Mouse (Mus musculus): ENCODE measurements around the gene Fez2. TPM values are rescaled to one million over a fixed set of nuclear protein-coding genes. Genes with fewer than 3 reads are reported as not detected.

Gene Fez2
- polyA plus RNA-seq, 1 experiment = 7.2 TPM

GRCm38 (mm10) chr17:78430374-78430773 lies 12.4 kb upstream of the Fez2 start:
- no peak for TF ChIP-seq GATA1 (IDR thresholded peaks at IDR 0.05; ENCODE audit: low read length)

GRCm38 (mm10) chr17:78429051-78429450 lies 11.1 kb upstream of the Fez2 start:
- no peak for TF ChIP-seq GATA1 (IDR thresholded peaks at IDR 0.05; ENCODE audit: low read length)

DNA sequence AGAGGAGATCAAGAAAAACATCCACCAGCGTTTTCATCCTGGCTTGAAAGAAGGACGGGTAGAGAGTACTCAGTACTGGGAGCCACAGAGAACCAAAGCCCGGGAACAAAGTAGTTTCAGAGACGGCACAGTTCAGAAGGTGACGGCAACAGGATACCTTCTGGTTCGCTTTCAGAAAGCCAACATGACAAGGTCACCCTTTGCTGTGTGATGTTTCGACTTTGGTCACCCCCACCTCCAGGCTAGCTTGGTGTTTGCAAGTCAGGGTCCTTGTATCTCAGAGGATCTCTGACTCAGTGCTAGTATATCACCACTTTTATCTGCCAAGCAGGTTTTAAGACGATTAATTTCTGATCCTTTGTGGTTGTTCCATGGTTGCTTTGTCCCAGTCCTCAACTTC lies 7.1 kb upstream of the Fez2 start:
- no peak for TF ChIP-seq GATA1 (IDR thresholded peaks at IDR 0.05; ENCODE audit: low read length)

DNA sequence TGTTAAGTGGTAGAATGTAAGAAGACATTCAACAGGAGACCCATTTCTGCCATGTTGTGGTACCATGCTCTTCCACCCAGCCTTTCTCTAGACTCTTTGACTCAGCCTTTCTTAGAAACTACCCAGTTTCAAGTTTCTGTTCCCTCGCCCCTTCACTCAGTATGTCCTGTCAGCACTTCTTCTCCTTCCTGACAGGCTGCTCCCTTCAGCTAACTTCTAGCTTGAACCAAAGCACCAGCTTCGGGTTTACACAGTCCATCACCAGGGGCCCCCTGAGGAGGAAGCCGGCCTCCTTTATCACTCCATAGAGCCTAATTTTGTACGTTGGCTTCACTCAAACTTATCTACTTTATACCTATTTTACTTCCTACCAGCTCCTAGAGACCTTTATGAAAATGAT lies 1.3 kb upstream of the Fez2 start:
- TF ChIP-seq GATA1 (IDR thresholded peaks at IDR 0.05; ENCODE audit: low read length) = no peak

DNA sequence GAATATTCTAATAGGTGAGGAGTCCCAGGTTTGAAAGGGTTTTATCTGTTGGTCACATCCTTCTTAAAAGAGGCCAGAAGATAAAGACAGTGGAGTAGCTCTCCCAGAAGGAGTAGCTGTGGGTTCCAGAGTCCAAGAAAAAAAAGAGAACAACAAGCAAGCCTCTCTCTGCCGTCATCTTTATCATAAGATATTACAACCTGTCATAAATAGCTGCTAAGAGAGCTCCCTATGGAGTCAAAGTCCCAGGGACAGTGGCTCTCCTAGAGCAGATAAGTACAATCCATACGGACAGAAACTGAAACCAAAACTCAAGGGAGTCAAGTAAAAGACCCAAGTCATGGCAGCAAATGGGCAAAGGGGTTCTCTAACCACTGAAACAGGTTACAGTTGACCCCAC lies 2.7 kb downstream of the Fez2 start:
- no peak for TF ChIP-seq GATA1 (IDR thresholded peaks at IDR 0.05; ENCODE audit: low read length)

- no peak for TF ChIP-seq GATA1 (IDR thresholded peaks at IDR 0.05; ENCODE audit: low read length)
These were observed 8.1 kb downstream of the Fez2 start for GRCm38 (mm10) chr17:78409900-78410299.

DNA sequence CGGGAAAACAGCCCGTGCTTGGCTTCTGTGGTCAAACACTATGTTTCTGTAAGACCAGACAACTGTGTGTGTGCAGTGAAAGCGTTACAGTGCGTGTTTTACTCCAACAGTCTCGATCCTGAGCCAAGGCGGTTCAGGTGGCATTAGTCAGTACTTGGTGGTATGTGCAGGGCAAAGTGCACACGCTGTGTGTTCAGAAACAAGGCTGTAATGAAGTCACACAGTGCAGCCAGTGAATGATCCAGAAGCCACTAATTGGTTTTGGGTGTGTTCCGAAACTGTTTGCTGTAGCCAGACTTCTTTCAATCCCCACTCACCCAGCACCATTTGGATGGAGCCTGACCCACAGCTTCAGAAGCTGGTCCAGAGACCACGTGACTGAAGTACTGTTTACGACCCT lies 9.6 kb downstream of the Fez2 start:
- TF ChIP-seq GATA1 (IDR thresholded peaks at IDR 0.05; ENCODE audit: low read length) = no peak

- TF ChIP-seq GATA1 (IDR thresholded peaks at IDR 0.05; ENCODE audit: low read length) = no peak
These were observed 10.4 kb downstream of the Fez2 start for GRCm38 (mm10) chr17:78407581-78407980.

- TF ChIP-seq GATA1 (IDR thresholded peaks at IDR 0.05; ENCODE audit: low read length) = no peak
These were observed 11.1 kb downstream of the Fez2 start for GRCm38 (mm10) chr17:78406854-78407253.

GRCm38 (mm10) chr17:78405336-78405735 lies 12.6 kb downstream of the Fez2 start:
- TF ChIP-seq GATA1 (IDR thresholded peaks at IDR 0.05; ENCODE audit: low read length) = no peak

DNA sequence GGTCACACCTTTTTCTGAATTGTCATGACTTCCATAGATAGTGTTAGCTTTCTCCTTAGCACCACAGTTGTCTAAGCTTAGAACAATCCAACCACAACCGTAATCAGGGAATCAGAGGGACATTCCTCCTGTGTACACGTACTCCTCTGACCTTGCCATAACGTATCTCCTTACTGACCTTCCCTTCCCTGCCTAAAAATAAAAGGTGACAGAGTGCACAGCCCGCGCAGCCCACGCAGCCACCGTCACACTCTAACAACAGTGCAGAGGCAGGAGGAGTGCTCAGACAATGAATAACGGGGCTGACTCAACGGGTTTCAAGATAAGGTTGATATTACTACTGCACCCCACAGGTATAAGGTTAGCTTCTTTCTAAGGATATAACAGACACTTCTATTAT lies 14.1 kb downstream of the Fez2 start:
- TF ChIP-seq GATA1 (IDR thresholded peaks at IDR 0.05; ENCODE audit: low read length) = no peak

DNA sequence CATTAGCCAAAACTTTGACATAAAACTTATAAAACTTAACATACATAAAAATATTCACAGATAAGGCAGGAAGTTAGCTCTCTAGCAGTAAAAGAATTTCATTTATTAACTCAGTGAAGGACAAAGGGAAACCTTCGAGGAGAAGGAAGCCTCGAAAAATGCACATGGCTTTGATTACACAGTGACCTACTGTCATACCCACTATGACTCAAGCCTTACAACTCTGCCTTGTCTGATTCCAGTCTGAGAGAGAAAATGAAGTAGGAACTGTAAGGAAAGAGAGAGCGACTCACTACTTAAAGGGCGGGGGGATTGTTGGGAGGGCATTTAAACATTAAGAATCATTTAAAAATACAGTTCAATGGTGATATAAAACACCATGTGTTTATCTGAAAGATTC lies 14.7 kb downstream of the Fez2 start:
- TF ChIP-seq GATA1 (IDR thresholded peaks at IDR 0.05; ENCODE audit: low read length) = no peak

- no peak for TF ChIP-seq GATA1 (IDR thresholded peaks at IDR 0.05; ENCODE audit: low read length)
These were observed 15.8 kb downstream of the Fez2 start for GRCm38 (mm10) chr17:78402174-78402573.

DNA sequence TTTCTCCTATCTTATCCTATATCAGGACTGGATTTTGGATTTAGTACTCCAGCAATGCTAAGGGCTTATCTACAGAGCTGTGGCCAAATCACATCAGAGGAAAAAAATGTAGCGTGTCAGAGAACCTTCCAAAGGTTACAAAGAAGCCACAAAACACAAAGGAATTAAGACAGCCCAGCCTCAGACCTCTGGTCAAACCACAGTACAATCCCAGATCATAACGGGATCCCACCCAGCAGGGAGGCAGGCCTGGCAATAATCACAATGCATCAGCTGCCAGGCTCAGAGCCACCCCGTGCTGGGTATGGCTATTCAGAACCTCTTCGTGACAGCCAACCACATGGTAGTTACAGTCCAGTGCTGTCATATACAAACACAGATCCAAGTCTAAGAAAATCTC lies 16.2 kb downstream of the Fez2 start:
- no peak for TF ChIP-seq GATA1 (IDR thresholded peaks at IDR 0.05; ENCODE audit: low read length)

DNA sequence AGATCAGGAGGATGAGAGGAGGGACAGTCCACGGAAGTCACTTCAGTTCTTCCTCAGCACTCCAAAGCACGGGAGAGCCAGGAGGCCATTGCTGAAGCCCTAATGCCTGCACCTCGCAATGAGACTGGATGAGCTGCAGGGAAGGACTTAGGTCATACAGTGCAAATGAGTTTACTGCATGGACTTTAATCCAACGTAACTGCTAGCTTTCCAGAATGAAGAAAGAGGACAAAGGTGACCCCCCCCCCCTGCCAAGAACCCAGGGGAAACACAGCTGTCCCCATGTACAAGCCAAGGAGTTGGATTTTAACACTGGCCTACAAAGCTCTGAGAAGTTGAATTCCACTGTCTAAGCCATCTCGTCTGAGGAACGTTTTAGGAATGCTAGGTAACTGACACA lies 16.6 kb downstream of the Fez2 start:
- TF ChIP-seq GATA1 (IDR thresholded peaks at IDR 0.05; ENCODE audit: low read length) = no peak

DNA sequence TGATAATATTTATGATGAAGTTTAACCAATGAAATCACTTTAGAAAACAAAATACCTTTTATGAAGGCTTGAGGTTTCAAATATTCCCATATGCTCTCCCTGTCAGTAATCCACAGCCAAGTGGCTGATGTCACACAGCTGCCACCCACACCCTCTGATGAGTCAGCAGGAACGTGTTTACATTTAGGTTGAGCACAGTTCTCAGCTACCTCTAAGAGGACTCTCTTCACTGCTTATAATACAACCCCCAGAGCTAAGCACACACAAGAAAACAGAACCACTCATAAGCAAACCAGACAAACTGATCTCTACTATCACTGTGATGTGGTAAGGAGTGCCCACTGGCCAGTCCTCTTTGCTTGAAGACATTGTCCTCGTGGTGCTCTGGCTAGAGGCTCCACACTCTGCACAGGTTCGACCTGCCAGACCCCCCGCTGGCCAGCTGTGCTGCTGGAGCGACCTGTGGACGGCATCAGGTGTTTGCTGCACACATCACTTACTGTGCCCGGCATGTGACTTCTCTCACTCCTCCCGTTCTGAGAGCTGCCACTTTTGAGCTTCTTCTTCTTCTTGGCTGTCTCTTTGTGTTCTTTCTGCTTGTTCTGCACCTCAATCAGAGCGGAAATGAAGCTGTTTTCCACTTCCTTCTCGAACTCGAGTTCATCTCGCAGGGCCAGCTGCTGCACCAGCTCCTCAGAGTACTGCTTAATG lies 17.7 kb downstream of the Fez2 start:
- TF ChIP-seq GATA1 (IDR thresholded peaks at IDR 0.05; ENCODE audit: low read length) = no peak

DNA sequence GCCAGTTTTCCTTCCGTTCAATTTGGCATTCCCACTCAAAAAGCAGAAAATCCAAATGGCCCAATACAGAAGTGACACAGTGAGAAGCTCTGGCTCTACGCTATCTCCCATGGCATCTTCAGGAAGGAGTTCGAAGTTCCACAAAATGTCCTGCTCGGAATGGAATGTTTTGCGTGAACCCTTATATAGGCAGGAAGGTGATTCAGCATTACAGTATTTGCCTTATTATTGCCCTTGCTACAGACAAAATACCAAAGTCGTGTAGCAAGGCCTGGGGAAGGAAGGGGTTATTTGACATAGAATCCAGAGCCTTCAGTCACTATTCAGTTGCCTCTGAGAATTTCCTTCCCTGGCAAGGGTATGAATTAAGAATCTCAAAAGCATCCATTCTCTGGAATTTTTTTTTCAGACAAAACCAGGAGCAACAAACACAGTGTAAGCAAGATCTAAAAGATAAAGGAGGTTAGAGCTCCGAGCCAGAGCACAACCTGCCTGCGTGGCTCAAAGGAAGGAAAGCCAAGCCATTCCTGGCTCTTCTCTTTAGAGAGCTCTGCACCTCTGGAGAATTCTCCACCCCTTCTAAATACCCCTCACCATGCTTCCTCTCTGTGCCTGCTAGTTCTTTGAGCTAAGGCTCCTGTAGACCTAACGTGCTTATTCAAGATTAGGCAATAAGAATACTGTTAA lies 25.4 kb downstream of the Fez2 start:
- TF ChIP-seq GATA1 (IDR thresholded peaks at IDR 0.05; ENCODE audit: low read length) = no peak
